Mouse (Mus musculus) limb, embryonic 14.5 days (tissue): Measurements from ENCODE around the gene Dppa5a. TPM values are rescaled to one million over a fixed set of nuclear protein-coding genes. Genes with fewer than 3 reads are reported as not detected.

Experiments
- ATAC-seq: fragments of 200-750 bp; cut with Nextera tagmentation; 2 replicates; pipeline ENCODE4 v1.8.0; 2017; ENCODE audit warnings: low read depth, moderate number of reproducible peaks, moderate TSS enrichment; ENCODE audit not compliant: low FRiP score
- DNase-seq: peaks from one replicate; pipeline ENCODE4 v3.0.0-alpha.2; 2015; ENCODE audit warnings: low spot score
- H3K27ac ChIP-seq: fragments of 300-500 bp; sonication (generic); replicated peaks from 2 replicates; pipeline ENCODE4 v1.5.1; 2014; ENCODE audit warnings: low read depth, mild to moderate bottlenecking, low read length, moderate library complexity, mixed read lengths
- H3K27me3 ChIP-seq: fragments of 300-500 bp; sonication (generic); 2 replicates; pipeline ENCODE4 v1.6.1; 2014; ENCODE audit warnings: low read length, mixed read lengths; ENCODE audit not compliant: control insufficient read depth, insufficient read depth
- H3K36me3 ChIP-seq: fragments of 300-500 bp; sonication (generic); 2 replicates; pipeline ENCODE4 v1.6.1; 2014; ENCODE audit warnings: mild to moderate bottlenecking, low read length, moderate library complexity, mixed read lengths; ENCODE audit not compliant: control insufficient read depth, insufficient read depth
- H3K4me1 ChIP-seq: fragments of 300-500 bp; sonication (generic); 2 replicates; pipeline ENCODE4 v1.6.1; 2014; ENCODE audit warnings: antibody characterized with exemption, low read length, mixed read lengths; ENCODE audit not compliant: control insufficient read depth, insufficient read depth
- H3K4me2 ChIP-seq: fragments of 300-500 bp; sonication (generic); replicated peaks from 2 replicates; pipeline ENCODE4 v1.6.1; 2014; ENCODE audit warnings: low read depth, mild to moderate bottlenecking, low read length, moderate library complexity; ENCODE audit not compliant: severe bottlenecking
- H3K4me3 ChIP-seq: fragments of 300-500 bp; sonication (generic); replicated peaks from 2 replicates; pipeline ENCODE4 v1.5.1; 2014; ENCODE audit warnings: low read length
- H3K9ac ChIP-seq: fragments of 300-500 bp; sonication (generic); 2 replicates; pipeline ENCODE4 v1.6.1; 2014; ENCODE audit warnings: mild to moderate bottlenecking, low read depth, low read length, moderate library complexity; ENCODE audit not compliant: severe bottlenecking
- H3K9me3 ChIP-seq: fragments of 300-500 bp; sonication (generic); 2 replicates; pipeline ENCODE4 v1.6.1; 2016; ENCODE audit warnings: low read length; ENCODE audit not compliant: control insufficient read depth
- POLR2A ChIP-seq: fragments of 200-500 bp; IDR thresholded peaks from 2 replicates; pipeline ENCODE4 v1.8.0; 2012; ENCODE audit warnings: inconsistent platforms, mild to moderate bottlenecking, moderate library complexity, borderline replicate concordance; ENCODE audit not compliant: insufficient read depth, insufficient read length; ENCODE audit errors: extremely low read depth
- WGBS: fragments of 180-500 bp; shearing (Covaris S2); extraction: QIAGEN DNeasy Blood & Tissue Kit; methylation state at CpG from one replicate; pipeline ENCODE4 v1.1.7; 2014; 5-methylcytosine and 5-hydroxymethylcytosine counted together
- polyA plus RNA-seq, 2 experiments: library from polyadenylated mRNA; depleted of rRNA in 1 of 2; stranded (reverse) in 1 of 2; unstranded in 1 of 2; fragments of >200 nt; fragmentation: Nextera tagmentation in 1 of 2; extraction: Ambion mirVana in 1 of 2; gene quantifications; 2 replicates each; pipeline versions ENCODE4 v1.2.1 to v1.2.3; 2012 to 2014

Gene Dppa5a
- polyA plus RNA-seq, 2 experiments, result 0.76 to 0.92 TPM

DNA sequence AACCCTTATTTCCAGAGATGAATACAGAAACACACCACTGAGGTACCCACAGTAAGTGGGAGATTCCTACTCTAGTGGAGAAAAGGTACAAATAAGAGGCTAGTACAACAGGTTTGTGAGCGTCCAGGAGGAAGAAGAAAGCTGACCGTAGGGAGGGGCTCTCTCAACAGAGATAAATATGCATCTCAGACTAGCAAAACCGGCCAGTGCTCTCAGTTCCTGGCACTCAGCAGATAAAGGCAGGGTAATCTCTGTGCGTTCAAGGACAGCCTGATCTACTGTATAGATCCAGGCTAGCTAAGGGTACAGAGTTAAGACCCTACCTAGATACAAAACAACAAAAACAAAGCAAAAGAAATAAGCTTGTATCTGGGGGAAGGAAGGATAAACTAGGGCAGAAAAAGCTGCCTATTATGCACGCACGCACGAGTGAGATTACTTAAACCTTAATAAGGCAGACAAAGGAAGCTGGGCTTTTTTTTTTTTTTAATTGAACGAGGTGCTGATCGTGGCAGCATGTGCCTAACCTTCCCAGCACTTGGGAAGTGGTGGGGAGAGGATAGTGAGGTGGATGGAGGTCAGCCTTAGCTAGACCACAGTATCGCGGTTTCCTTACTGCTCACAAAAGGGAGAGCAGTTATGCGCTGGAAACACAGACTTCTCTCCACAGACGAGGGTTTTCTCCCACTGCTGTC, 2.0 kb downstream of the Dppa5a start:
- DNase-seq (no peak), ATAC-seq (no peak)
- H3K4me3 ChIP-seq, result no peak overlapping the region
- H3K9ac ChIP-seq, result no peak overlapping the region
- no peaks in the 10 kb centered on the region for H3K4me1 ChIP-seq
- TF ChIP-seq POLR2A, result no peak
- no peaks in the 10 kb centered on the region for H3K36me3 ChIP-seq
- no peak overlapping the region for H3K27ac ChIP-seq
- no peaks in the 10 kb centered on the region for H3K9me3 ChIP-seq
- WGBS, result 62% methylated on average over 13 of the region's 13 CpGs
- no peak overlapping the region for H3K4me2 ChIP-seq
- H3K27me3 ChIP-seq, result no peaks in the 10 kb centered on the region

- no peak for TF ChIP-seq POLR2A
Observed at GRCm38 (mm10) chr9:78364701-78365100, 3.3 kb downstream of the Dppa5a start.

DNA sequence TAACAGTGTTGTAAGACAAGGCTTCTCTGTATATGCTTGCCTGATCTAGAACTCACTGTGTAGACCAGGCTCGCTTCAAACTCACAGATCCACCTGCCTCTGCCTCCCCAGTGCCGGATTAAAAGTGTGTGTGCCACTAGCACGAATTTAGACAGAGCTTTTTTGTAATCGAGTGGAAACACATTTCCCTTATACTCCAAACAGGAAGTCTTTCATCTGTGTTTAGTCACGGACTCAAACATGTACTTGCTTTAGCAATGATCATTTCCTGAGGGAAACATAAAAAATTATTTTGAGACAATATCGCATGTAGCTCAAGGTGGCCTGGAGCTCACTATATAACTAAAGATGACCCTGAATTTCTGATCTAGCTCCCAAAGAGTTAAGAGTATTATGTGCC, 4.6 kb downstream of the Dppa5a start:
- Histone ChIP-seq H3K4me2 (no peak overlapping the region), H3K9ac (no peak overlapping the region), H3K4me3 (no peak overlapping the region), H3K36me3 (no peaks in the 10 kb centered on the region), H3K9me3 (no peaks in the 10 kb centered on the region), H3K27me3 (no peaks in the 10 kb centered on the region), H3K4me1 (no peaks in the 10 kb centered on the region), H3K27ac (no peak overlapping the region)
- TF ChIP-seq POLR2A, result no peak
- DNase-seq, result no peak
- ATAC-seq, result no peak
- 53% methylated on average over 6 of the region's 6 CpGs for WGBS

More at GRCm38 (mm10) chr9:78364701-78365100, 3.3 kb downstream of the Dppa5a start:
- H3K27me3 ChIP-seq, result no peaks in the 10 kb centered on the region
- H3K9me3 ChIP-seq, result no peaks in the 10 kb centered on the region
- no peak overlapping the region for H3K4me3 ChIP-seq
- no peaks in the 10 kb centered on the region for H3K36me3 ChIP-seq
- no peak overlapping the region for H3K4me2 ChIP-seq
- WGBS, result 86% methylated on average over 6 of the region's 6 CpGs
- ATAC-seq (no peak), DNase-seq (no peak)
- no peak overlapping the region for H3K27ac ChIP-seq
- no peaks in the 10 kb centered on the region for H3K4me1 ChIP-seq
- no peak overlapping the region for H3K9ac ChIP-seq

GRCm38 (mm10) chr9:78360484-78360872, 7.5 kb downstream of the Dppa5a start:
- 45% methylated on average over 2 of the region's 2 CpGs for WGBS
- TF ChIP-seq POLR2A, result no peak
- no peak for DNase-seq
- no peak for ATAC-seq
- Histone ChIP-seq H3K4me2 (no peak overlapping the region), H3K27ac (no peak overlapping the region), H3K27me3 (no peaks in the 10 kb centered on the region), H3K4me1 (no peaks in the 10 kb centered on the region), H3K4me3 (no peak overlapping the region), H3K36me3 (no peaks in the 10 kb centered on the region), H3K9ac (no peak overlapping the region), H3K9me3 (no peaks in the 10 kb centered on the region)

- Histone ChIP-seq H3K4me1 (no peaks in the 10 kb centered on the region), H3K9ac (no peak overlapping the region), H3K36me3 (no peaks in the 10 kb centered on the region), H3K27me3 (no peaks in the 10 kb centered on the region), H3K4me2 (no peak overlapping the region), H3K9me3 (no peaks in the 10 kb centered on the region), H3K27ac (no peak overlapping the region), H3K4me3 (no peak overlapping the region)
- ATAC-seq (no peak), DNase-seq (no peak)
- whole genome bisulfite sequencing, result 76% methylated on average over 6 of the region's 6 CpGs
- no peak for TF ChIP-seq POLR2A
Observed at GRCm38 (mm10) chr9:78359750-78360483, 8.1 kb downstream of the Dppa5a start.
